Mouse (Mus musculus): ENCODE results near the gene Ube2d2b. TPM values are rescaled to one million over a fixed set of nuclear protein-coding genes. Genes with fewer than 3 reads are reported as not detected.

The Ube2d2b gene
- not detected for polyA plus RNA-seq (2014; fragmentation: Illumina TruSeq; extraction: RNeasy Lipid Tissue Mini Kit (QIAGEN cat#74804); ENCODE audit: low read depth, low replicate concordance)

GRCm38 (mm10) chr5:107829998-107830560 is at the start of gene Ube2d2b:
Gene Ube2d2b (plus strand): TSS chr5:107830099.

GRCm38 (mm10) chr5:107874561-107875260 is 44.8 kb downstream of the Ube2d2b start, which contains the start of gene Evi5:
Gene Evi5 (minus strand): TSS chr5:107875107.

Other genes with a start within 250 kb of the Ube2d2b start
- gene Rpap2, start 232.7 kb upstream of the Ube2d2b start, polyA plus RNA-seq (2014; fragmentation: Illumina TruSeq; extraction: RNeasy Lipid Tissue Mini Kit (QIAGEN cat#74804); ENCODE audit: low read depth, low replicate concordance) = 27.0 TPM
- gene Glmn, start 232.2 kb upstream of the Ube2d2b start, polyA plus RNA-seq (2014; fragmentation: Illumina TruSeq; extraction: RNeasy Lipid Tissue Mini Kit (QIAGEN cat#74804); ENCODE audit: low read depth, low replicate concordance) = 23.9 TPM
- gene Gfi1, start 104.1 kb upstream of the Ube2d2b start, polyA plus RNA-seq (2014; fragmentation: Illumina TruSeq; extraction: RNeasy Lipid Tissue Mini Kit (QIAGEN cat#74804); ENCODE audit: low read depth, low replicate concordance) = not detected
- 216 TPM for gene Evi5, start 45.0 kb downstream of the Ube2d2b start, polyA plus RNA-seq (2014; fragmentation: Illumina TruSeq; extraction: RNeasy Lipid Tissue Mini Kit (QIAGEN cat#74804); ENCODE audit: low read depth, low replicate concordance)
- gene Rpl5, start 70.4 kb downstream of the Ube2d2b start, polyA plus RNA-seq (2014; fragmentation: Illumina TruSeq; extraction: RNeasy Lipid Tissue Mini Kit (QIAGEN cat#74804); ENCODE audit: low read depth, low replicate concordance) = 425 TPM
- gene Fam69a, start 157.0 kb downstream of the Ube2d2b start, polyA plus RNA-seq (2014; fragmentation: Illumina TruSeq; extraction: RNeasy Lipid Tissue Mini Kit (QIAGEN cat#74804); ENCODE audit: low read depth, low replicate concordance) = 98.3 TPM
- gene Mtf2, start 235.6 kb downstream of the Ube2d2b start, polyA plus RNA-seq (2014; fragmentation: Illumina TruSeq; extraction: RNeasy Lipid Tissue Mini Kit (QIAGEN cat#74804); ENCODE audit: low read depth, low replicate concordance) = 32.3 TPM